In the genomic region with DNA sequence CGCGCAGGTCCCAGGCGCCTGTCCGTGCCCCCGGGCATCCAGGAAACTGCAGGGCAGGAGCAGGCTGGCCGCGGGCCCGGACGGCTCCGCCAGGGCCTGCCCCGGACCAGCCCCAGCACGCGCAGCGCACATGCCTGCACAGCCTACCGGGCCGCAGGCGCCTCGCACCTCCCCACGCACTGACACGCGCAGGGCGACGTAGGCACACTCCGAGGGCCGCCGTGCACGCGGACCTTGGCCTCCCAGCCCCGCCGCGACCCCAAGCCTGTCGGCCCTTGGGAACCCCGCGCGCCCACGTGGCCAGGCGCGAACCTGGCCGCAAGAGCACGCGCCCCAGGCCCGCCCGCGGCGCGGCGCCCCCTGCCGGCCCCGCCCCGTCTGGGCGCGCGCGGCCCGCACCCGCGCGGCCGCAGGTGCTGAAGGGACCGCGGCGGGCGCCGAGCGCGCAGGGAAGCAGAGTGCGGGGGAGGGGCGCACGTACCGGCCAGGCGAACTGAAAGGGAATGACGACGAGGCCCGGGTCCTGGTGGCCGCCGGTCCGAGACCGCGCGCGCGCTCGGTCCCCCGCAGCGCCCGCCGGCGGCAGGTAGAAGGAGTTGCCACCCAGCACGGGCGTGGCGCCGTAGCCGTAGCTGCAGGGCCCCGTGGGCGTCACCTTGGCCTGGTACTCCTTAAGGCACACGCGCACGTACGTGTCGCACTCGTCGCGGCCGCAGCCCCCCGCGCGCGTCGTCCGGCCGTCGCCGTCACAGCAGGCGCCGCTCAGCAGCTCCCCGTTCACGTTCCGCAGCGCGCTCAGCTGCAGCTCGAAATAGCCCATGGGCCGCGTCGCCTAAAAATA, we compare ENCODE assay signal across 8 mouse cellular contexts. TPM values are rescaled to one million over a fixed set of nuclear protein-coding genes. Genes with fewer than 3 reads are reported as not detected.
DNase-seq lines count a peak whose midpoint lies in the region; ATAC-seq and TF ChIP-seq lines count a peak whose summit lies in the region.

No protein-coding gene starts in this region.

- H3K36me3 ChIP-seq in heart, adult 2 months (ENCODE audit: control insufficient read depth, insufficient read depth, low read length): no peaks in the 10 kb centered on the region
- H3K36me3 ChIP-seq in lung, embryonic 14.5 days (ENCODE audit: insufficient read depth): no peaks in the 10 kb centered on the region

- no peaks in the 10 kb centered on the region for H3K27me3 ChIP-seq in heart, adult 2 months (ENCODE audit: control insufficient read depth, insufficient read depth, low read length)
- H3K27me3 ChIP-seq in lung, embryonic 14.5 days (ENCODE audit: insufficient read depth, low read length): peaks cover 49% of the 10 kb centered on the region

- H3K4me1 ChIP-seq in heart, adult 2 months (ENCODE audit: control insufficient read depth, insufficient read depth, low read length): peaks cover 8% of the 10 kb centered on the region; the same call in 1 of the 2 replicates
- no peaks in the 10 kb centered on the region for H3K4me1 ChIP-seq in bone marrow macrophage, adult 2 months (ENCODE audit: control insufficient read depth, insufficient read depth, low read length)
- H3K4me1 ChIP-seq in lung, embryonic 14.5 days (ENCODE audit: insufficient read depth): no peaks in the 10 kb centered on the region

- H3K79me2 ChIP-seq in heart, adult 2 months (replicated peaks; ENCODE audit: control insufficient read depth, insufficient read depth, low read length): peaks cover 6% of the 10 kb centered on the region

- 2% methylated on average over 118 of the region's 124 CpGs for WGBS in heart, adult 2 months
- WGBS in lung, embryonic 14.5 days: 1% methylated on average over 122 of the region's 124 CpGs

- peak; percentile 25; the same call in 1 of the 2 replicates for ATAC-seq in lung, embryonic 14.5 days (ENCODE audit: insufficient read depth)

- peak; percentile 32 for TF ChIP-seq CTCF in heart, adult 2 months (IDR thresholded peaks at IDR 0.05)
- no peak for TF ChIP-seq CTCF in bone marrow macrophage, adult 2 months (IDR thresholded peaks at IDR 0.05; ENCODE audit: low read depth, low read length)
- TF ChIP-seq CTCF in lung, embryonic 14.5 days (IDR thresholded peaks at IDR 0.05; ENCODE audit: low read depth): no peak

- intact Hi-C loops in heart, adult 2 months (cut with DNase I): loop anchor here (2.0 kb wide), 1 partner anchor 54 kb away; no protein-coding TSS in a partner anchor

- H3K27ac ChIP-seq in heart, adult 2 months: peak overlapping the region; percentile 84
- no peak overlapping the region for H3K27ac ChIP-seq in bone marrow macrophage, adult 2 months (ENCODE audit: insufficient read depth, low read depth, low read length)
- H3K27ac ChIP-seq in lung, embryonic 14.5 days (ENCODE audit: low read depth): no peak overlapping the region

- DNase-seq in heart, adult 2 months: peak; percentile 52 to 53
- DNase-seq in heart, adult 9 months (ENCODE audit: low spot score in 2 of 2): no peak
- peak; percentile 57 to 64 for DNase-seq in frontal cortex, postnatal 14 days (ENCODE audit: low spot score in 2 of 2)
- peak; percentile 52 to 65 for DNase-seq in kidney, postnatal 4 days
- DNase-seq in lung, embryonic 14.5 days: peak; percentile 51
- DNase-seq in retina, postnatal 7 days (ENCODE audit: low read depth, low spot score): peak; percentile 43
- no peak for DNase-seq in natural killer cell, adult 2 months (ENCODE audit: low spot score in 2 of 2)

- TF ChIP-seq EP300 in heart, adult 2 months (IDR thresholded peaks at IDR 0.05; ENCODE audit: insufficient read depth, low read depth, low read length): no peak

- H3K9me3 ChIP-seq in lung, embryonic 14.5 days (ENCODE audit: low read depth, low read length): no peaks in the 10 kb centered on the region

- H3K4me2 ChIP-seq in lung, embryonic 14.5 days: peak overlapping the region; percentile 90

- peak overlapping the region; percentile 94 for H3K9ac ChIP-seq in heart, adult 2 months (ENCODE audit: low read depth, low read length)
- H3K9ac ChIP-seq in lung, embryonic 14.5 days: peak overlapping the region; percentile 48

- H3K4me3 ChIP-seq in heart, adult 2 months: peak overlapping the region; percentile 58
- peak overlapping the region; percentile 47 for H3K4me3 ChIP-seq in bone marrow macrophage, adult 2 months (ENCODE audit: insufficient read depth, low read length)
- H3K4me3 ChIP-seq in lung, embryonic 14.5 days (ENCODE audit: low read depth, low read length): peak overlapping the region; percentile 57

- TF ChIP-seq POLR2A in heart, adult 2 months (IDR thresholded peaks at IDR 0.05; ENCODE audit: insufficient read depth, low read depth, low read length): no peak
- no peak for TF ChIP-seq POLR2A in bone marrow macrophage, adult 2 months (IDR thresholded peaks at IDR 0.05; ENCODE audit: borderline replicate concordance, low read depth, low read length)

RNA-seq across cellular contexts. Expression of gene Jag2, which starts 1.0 kb away (rescaled TPM):
- total RNA-seq in heart, adult 2 months (2021): 10 to 100 TPM; 25.4 to 27.4 TPM
- 34.4 and 35.5 TPM in 2 replicates for polyA plus RNA-seq in heart, adult 2 months (2012; rRNA removed)
- polyA plus RNA-seq in bone marrow macrophage, adult 2 months (2012; ENCODE audit: insufficient read depth, insufficient read length, missing spikeins): 2.8 and 3.2 TPM in 2 replicates
- polyA plus RNA-seq in lung, embryonic 14.5 days (2014; fragmentation: Nextera tagmentation; extraction: Ambion mirVana): 6.3 and 8.0 TPM in 2 replicates

RNA-seq across cellular contexts. Expression of gene Nudt14, which starts 13.3 kb away (rescaled TPM):
- total RNA-seq in heart, adult 2 months (2021): 1 to 10 TPM; 5.7 to 8.6 TPM
- 11.4 and 14.8 TPM in 2 replicates for polyA plus RNA-seq in heart, adult 2 months (2012; rRNA removed)
- polyA plus RNA-seq in bone marrow macrophage, adult 2 months (2012; ENCODE audit: insufficient read depth, insufficient read length, missing spikeins): 31.4 and 32.1 TPM in 2 replicates
- 107 and 116 TPM in 2 replicates for polyA plus RNA-seq in lung, embryonic 14.5 days (2014; fragmentation: Nextera tagmentation; extraction: Ambion mirVana)

RNA-seq across cellular contexts. Expression of gene Btbd6, which starts 47.7 kb away (rescaled TPM):
- 10 to 100 TPM; 21.8 to 24.3 TPM for total RNA-seq in heart, adult 2 months (2021)
- polyA plus RNA-seq in heart, adult 2 months (2012; rRNA removed): 26.7 and 27.4 TPM in 2 replicates
- polyA plus RNA-seq in bone marrow macrophage, adult 2 months (2012; ENCODE audit: insufficient read depth, insufficient read length, missing spikeins): 9.0 and 9.9 TPM in 2 replicates
- 26.4 and 26.7 TPM in 2 replicates for polyA plus RNA-seq in lung, embryonic 14.5 days (2014; fragmentation: Nextera tagmentation; extraction: Ambion mirVana)

Comparison
In these comparisons a context has a peak if more than half of its experiments do, and no peak if none do; other contexts are left out.
1. DNase-seq: peak in heart, adult 2 months (2 of 2), frontal cortex, postnatal 14 days (2 of 2), kidney, postnatal 4 days (2 of 2), lung, embryonic 14.5 days (single experiment) and retina, postnatal 7 days (single experiment); none in heart, adult 9 months (0 of 2) and natural killer cell, adult 2 months (0 of 2).
2. Peak in every context shown above with its lines, with median percentiles within 50 percentile points of each other: H3K4me3 ChIP-seq.